Mouse (Mus musculus) T-helper 1 cell (primary cell): ENCODE results near the gene Gse1.

Experiments used
- in situ Hi-C: fragments of 300-600 bp; cut with MboI, MseI; formaldehyde crosslinking; loops from one replicate; pipeline ENCODE4 v1.15.1; 2025; ENCODE audit warnings: high pct_unique_total_duplicates

Gene Gse1

DNA sequence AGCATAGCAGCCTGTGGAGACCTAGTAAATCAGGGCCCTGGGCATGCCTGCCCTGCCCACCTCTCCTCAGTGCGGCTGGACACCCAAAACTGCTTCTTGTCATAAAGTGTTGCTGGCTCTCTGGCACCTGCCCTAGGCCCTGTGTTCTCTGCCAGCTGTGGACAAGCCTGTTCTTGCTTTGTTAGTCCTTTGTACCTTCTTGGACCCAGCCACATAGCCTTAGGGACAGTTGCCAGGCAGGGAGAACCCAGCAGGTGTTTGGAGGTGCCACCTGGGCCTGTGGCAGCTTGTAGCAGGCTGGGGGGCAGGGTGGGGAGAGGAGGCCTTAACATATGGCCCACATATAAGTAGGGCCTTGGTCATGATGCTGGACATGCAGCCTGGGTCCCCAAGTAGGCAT lies 145.8 kb downstream of the Gse1 start:
- in situ Hi-C loops = no loop called here

DNA sequence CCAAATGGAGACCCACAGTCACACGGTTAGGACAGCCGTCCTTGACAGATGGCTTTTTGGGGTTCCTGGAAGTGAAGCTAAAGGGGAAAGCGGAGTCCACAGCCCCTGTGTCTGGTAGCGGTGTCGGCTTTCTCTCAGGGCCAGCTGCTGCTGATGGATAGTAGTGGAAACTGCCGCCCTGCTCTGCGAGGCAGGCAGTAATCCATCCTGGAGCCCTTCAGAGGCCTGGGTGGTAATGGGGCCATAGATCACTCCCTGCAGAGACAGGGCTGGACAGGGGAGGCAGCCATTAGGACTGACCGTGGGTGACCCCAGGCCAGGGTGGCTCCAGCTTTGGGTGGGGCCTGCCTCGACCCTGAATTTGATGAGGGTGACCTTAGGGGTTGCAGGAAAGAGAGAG lies 146.3 kb downstream of the Gse1 start:
- in situ Hi-C loops = no loop called here

DNA sequence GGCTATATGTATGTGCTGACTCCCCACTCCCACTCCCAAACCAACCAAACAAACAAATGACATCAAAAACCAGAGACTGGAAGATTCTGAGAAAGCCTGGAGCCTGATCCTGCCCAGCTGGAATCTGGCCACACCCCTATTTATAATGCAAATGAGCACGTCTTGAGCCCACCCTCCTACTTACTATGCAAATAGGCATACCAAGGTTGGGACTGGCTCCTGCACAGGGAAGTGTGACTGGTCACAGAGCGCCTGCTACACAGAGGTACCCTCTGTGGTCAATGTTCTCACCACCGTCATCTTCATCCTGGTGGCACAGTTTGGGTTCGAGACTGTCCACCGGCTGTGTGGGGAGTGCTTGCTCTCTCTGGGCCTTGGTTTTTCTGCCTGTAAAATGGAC lies 146.9 kb downstream of the Gse1 start:
- in situ Hi-C loops = no loop called here

DNA sequence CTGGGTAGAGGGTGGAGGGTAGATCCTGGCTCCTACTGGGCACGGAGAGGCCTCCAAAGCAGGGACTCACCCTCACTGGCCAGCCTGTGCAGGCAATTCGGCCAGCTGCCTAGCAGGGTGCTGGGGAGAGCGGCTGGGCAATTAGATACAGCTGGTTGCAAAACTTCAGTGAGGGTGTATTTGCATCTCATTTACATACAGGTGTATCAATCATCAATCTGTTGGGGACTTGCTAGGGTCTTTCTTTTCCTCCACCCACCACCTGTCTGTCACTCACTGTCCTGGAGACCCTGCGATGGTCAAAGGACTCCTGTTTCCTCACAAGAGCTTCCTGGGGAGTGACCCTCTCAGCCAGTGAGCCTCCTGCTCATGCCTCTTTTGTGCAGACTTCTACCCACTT lies 148.0 kb downstream of the Gse1 start:
- in situ Hi-C loops = no loop called here

DNA sequence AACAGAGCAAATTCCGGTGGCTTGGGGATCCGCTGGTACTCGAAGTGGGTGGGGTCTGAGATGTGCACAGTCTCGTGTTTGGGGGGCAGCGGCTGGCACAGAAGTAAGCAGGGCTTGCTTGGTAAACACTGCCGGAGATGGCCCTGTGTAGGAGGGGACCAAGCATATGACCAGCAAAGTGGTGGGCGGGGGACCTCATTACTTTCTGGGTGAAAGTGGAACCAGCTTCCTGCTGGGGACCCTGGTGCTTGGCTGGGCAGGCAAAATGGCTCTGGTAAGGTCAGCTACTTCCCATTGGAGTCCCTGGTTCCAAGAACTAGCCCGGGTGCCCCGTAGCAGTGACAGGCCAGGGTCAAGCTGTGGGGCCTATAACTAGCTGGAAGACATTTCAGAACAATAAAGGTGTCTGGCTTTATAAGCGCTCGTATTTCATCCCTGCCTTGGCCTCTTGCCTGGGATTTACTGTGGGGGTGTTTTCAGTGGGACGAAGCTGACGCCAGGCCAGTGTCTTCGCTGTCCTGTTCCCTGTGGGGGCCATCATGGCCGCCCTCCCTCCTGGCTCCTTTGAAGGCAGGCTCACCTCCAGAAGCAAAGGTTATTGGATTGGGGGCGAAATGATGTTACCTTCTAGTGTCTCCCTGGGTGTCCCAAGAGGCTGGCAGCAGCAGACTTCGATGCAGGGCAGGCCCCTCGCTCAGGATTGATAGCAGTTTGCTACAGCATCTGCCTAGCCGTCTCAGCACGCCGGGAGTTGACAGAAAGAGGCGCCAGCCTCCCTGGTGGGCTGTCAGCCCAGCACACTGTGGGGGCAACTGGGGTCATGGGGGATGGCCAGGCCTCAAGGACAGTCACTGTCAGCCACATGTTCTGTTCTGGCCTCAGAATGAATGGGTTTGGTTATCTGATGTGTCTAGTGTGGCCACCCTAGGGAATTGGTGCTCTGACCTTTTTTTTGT lies 148.9 kb downstream of the Gse1 start:
- in situ Hi-C loops = no loop called here

DNA sequence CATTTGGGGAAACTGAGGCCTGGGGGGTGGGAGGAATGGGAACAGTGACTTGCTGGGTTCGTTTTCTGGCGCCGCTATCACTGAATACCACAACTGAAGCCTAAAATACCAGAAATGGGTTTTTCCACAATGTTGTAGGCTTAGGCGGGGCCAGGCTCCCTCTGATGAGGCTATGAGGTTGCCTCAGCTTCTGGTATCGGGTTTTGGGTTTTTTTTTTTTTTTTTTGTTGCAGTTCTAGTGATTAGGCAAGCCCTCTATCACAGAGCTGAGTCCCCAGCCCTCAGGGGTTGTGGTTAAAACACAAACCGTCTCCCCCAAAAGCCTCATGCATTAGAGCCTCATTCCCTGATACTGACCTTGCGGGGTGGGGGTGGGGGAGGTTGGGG lies 149.5 kb downstream of the Gse1 start:
- in situ Hi-C loops = no loop called here

DNA sequence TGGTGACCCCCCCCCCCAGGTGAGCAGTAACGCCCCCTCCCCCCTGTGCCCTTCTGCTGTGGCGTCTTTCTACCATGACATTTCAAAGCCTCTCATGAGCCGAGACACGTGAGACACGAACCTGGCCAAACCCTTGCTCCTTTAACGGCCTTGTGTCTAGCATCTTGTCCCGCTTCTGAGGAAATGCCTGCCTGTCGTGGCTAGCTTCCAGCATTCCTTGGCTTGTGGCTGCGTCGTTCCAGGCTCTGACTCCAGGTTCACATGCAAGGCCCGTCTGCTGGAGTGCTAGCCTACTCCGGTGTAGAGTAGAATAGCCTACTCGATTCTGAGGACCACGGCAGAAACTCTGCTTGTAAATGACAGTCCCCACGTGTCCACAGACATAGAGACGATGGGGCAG lies 150.1 kb downstream of the Gse1 start:
- in situ Hi-C loops = no loop called here

DNA sequence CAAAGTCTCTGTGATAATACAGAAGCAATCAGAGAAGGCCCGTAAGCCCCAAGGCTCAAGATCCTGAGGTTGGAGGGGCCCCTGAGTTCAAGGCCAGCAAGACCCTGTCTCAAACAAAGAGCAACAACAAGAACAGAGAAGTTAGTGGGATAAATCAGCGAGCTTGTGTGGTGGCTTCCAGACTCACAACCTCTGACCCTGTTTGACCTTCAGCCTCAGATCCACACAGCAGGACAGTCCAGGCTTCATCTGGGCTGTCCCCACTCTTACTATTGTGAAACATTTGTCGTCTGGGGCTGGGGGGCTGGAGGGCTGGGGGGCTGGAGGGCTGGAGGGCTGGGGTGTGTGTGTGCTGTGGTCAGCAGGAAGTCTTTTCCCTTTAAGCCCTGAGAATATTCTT lies 150.8 kb downstream of the Gse1 start:
- in situ Hi-C loops = no loop called here

DNA sequence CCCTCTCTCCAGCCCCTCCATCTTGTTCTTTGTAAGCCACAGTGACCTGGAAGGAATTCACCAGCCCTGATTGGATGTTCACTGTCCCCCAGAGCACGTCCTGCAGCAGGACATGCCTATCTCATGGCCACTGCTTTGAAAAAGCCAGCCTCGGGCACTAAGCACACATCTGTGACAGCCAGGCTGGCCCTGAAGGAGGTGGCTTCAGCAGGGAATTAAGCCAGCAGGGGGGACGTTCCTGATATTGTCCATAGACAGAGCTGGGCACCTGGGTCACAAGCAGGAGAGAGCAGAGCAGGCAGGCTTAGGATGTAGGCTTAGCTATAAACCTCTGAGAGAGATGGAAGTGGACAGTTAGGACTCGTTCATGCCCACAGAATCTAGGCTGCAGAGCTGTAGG lies 153.6 kb downstream of the Gse1 start:
- in situ Hi-C loops = no loop called here

DNA sequence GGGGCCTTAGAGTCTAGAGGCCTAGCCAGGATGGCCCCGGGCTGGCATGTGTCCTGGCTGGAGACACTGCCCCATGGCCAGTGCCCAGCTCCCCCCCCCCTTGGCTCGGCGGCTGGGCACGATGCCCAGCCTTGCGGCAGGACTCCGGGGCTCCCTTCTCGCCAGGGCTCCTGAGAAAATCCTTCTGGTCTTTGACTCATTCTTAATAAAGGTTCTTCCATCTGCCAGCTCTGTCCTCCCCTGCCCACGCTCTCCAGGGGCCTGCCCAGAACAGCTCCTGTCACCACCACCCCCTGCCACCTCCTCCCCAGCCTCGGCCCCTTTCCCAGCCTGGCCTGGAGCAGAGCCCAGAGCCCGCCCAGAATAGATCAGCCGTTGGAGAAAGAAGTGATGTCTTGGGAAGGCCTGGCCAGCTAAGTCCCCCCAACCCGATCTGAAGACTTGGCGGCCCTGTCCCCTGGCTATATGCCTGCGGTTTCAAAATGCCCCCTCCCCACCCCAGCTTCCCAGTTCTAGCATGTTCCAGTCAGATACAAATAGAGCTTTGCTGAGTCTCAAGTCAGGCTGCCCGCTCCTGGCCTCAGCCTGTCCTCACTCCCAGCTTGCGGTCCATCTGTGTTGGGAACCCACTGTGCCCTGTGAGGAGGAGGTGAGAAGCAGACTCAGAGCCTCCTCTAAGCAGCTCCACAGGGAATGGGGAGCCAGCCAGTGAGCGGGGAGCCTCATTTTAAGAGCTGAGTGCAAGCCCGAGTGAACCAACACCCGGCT lies 154.4 kb downstream of the Gse1 start:
- in situ Hi-C loops = no loop called here

DNA sequence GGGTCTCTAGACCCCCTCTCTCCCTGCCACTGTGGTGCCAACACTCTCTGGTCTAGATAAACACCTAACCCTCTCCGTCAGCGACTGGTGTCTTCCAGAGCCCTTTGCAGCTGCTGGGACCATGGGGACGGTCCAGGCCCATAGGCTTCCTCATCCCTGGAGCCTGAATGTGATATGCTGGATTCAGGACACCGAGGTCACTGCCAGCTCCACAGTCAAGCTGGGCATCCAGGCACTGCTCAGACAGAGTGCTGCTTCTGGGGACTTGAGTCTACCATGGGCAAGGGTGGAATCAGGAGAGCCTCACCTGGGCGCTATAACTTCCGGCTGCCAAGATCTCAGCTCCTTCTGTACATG lies 154.9 kb downstream of the Gse1 start:
- in situ Hi-C loops = no loop called here

DNA sequence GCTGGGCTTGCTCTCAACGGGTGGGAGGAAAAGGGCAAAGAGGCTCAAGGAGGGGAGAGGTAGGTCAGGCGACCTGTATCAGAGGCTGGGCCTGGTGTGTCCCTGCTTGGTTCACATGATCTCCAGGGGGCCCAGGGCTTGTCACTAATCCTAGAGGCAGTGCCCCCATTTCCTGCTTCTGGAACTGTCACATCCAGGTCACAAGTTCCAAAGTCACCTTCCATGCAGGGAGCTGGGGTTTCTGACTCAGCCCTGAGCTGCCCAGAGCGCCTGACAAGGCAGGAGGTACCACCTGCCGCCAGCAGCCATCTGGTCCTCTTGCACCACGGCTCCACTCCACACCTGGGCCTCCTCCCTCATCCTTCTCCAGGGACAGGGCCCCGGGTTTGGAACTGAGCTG lies 155.5 kb downstream of the Gse1 start:
- in situ Hi-C loops = no loop called here

DNA sequence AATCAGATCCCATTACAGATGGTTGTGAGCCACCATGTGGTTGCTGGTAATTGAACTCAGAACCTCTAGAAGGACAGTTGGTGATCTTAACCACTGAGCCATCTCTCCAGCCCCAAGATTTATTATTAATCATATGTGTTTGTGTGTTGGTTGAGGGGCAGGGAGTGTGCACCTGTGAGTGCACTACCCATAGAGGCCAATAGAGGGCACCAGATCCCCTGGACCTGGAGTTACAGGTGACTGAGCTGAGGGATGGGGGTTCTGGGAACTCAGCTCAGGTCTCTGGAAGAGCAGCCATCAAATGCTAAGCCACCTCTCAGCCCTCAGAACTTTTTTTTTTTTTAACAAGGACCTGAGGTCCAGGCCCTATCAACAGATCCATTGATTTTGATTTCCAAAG lies 156.5 kb downstream of the Gse1 start:
- in situ Hi-C loops = no loop called here

DNA sequence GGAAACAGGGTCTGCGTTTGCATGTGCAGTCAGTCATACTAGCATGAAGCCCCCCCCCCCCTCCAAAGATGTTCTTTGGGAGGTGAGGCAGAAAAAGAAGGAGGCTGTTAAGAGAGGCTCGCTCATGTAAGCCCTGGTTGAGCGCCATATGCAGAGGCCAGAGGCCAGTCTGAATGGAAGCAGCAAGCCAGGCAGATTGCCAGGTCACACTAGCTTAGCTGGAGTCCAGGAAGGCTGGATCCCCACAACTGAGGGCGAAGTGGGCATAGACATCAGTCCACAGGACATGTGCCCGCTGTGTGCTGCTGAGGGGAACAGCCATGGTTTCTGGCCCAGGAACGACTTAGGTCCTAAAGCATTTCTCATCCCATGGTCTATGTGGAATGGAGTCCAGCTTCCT lies 160.0 kb downstream of the Gse1 start:
- in situ Hi-C loops = no loop called here

DNA sequence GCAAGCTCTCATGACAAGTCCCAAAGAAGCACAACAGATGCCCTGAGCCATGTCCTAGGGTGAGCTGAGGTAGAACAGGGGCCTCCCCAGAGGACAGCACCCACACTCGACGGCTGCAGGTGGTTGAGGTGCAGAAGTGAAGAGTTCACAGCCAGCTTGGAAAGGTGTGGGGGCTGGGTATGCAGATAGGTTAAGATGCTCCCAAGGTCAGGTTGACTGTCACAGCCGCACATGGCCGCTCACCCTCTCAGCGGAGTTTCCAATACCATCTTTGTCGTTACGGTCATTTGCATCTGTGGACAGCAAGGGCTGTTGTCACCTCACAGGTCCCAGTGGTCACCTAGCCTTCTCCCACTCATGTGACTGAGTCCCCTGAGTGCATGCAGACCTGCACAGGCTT lies 162.3 kb downstream of the Gse1 start:
- in situ Hi-C loops = no loop called here

DNA sequence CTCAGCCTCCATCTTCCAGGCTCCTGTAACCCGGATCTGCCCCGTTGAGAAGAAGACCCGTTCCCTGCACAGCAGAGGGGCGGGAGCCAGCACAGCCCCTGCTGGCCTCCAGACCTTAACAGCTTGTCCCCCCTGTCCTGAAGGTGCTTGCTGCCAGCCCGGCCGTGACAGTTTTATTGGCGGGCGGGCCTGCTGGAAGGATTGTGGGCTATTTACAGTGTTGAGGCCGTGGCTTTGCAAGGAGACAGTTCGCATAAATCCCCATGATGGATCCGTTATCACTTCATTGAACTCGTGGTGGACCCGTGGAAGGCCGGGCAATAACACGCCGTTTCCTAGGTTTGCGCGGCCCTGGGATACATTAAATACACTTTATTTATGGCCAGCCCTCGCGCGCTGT lies 163.6 kb downstream of the Gse1 start:
- in situ Hi-C loops = no loop called here

DNA sequence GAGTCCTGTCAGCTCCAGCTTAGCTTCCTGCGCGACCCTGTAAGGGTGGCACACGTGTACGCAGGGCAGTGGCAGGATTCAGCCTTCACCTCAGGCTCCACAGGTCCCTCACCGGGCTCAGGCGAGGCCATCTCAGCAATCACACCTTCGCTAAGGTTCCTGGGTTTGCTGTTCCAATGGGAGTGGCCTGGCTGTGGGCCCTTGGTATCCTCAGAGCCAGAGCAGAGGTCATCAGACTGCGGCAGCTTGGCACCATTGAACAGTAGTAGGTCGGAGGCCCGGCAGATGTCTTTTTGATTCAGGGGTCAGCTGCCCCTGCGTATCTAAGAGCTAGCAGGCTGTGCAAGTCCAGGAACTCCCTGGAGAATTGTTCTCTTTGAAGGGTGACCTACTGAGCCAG lies 164.8 kb downstream of the Gse1 start:
- in situ Hi-C loops = no loop called here

DNA sequence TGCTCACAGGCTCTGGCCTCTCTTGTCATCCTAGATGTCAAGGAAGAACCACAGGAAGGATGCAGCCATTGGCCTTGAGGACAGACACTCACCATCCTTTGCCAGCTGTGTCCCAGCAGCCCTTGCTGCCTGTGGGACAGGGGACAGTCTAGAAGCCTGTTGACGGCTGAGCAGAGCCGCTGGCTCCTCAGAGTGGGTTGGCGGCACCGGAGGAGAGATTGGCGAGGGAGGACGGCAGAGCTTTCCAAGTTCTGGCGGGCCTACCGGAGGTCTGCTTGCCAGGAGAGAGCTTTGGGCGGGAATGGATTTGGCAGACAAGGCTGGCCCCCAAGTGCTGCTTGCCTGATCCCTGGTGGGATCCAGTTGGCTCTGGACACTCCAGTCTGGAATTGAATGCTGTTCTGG lies 165.6 kb downstream of the Gse1 start:
- in situ Hi-C loops = no loop called here

DNA sequence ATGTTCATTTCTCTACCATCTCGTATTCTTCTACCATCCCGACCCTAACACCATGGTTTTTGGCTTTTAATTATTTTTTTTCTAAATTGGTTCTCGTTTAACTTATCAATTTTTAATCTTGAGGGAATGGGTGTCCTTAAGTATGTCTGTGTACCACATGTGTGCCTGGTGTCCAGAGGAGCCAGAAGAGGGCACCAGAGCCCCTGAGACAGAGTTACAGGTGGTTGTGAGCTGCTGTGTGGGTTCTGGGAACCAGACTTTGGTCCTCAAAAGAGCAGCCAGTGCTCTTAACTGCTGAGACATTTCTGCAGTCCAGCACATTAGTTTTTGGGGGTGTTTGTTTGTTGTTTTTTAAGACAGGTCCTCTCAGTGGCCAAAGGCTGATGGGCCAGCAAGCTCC lies 167.6 kb downstream of the Gse1 start:
- in situ Hi-C loops = no loop called here

DNA sequence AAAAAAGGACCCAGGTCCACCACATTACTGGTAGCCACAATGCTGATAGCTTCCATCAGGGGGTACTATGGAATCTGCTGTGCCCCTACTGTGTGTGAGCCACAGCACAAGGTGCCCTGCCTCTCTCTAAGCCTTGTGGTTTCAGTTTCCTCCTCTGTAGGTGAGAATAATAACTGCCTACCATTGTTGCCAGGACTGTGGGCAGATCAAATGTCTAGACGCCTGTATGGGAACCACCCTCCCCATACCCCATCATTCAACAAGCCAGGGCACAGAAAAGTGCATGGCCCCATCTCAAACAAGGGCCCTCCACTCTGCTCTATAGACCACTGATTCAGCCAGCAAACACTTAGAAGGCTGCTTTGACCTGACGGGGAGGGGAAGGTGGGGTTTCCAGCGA lies 168.5 kb downstream of the Gse1 start:
- in situ Hi-C loops = no loop called here

DNA sequence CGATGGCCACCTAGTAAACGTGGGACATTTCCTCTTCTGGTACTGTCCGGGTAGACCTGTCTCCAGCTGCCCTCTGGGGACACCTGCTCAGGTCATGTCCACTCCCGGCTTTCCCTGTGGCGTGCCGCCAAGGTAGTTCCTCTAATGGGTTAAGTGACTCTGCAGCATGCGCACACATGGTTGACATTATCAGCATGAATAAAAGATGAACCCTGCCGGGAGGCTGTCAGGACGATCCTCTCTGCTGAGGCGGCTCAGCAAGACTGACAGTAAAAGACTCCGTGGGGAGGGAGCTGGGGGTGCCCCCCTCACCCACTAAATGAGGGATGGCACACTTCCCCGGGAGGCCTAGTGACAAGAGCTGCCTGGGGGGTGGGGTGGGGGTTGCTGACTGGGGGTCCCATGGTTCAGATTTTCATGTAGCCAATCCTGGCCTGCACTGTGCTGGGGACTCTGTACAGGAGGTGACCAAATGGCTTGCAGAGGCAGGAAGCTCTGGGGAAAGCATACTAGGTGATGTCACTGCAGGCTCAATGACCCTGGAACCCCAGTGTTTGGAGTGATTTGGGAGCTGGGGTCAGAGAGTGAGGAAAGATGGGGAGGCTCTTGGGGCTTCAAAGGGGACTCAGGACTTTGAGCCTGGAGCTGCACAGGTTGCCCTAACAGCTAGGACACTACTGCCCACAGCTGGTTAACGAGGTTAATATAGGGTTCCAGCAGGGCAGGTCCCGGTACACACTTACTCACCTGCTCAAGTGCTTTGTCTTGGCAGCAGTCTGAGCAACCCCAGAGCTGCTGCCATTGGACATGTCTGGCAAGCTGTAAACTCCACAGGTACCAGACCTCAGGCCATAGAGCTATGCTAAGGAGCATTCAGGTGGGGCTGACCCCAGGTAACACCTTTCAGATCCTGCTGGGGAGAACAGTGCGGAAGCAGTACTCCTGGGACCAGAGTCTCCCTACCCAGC lies 169.5 kb downstream of the Gse1 start:
- in situ Hi-C loops = no loop called here
